Mouse (Mus musculus) induced T-regulatory cell, adult 2 months (primary cell): Measurements from ENCODE around the gene Atg4a-ps.
A peak's percentile ranks its signal among the peaks of the same experiment; 100 is the strongest.

Experiments used
- DNase-seq: peaks from one replicate; pipeline ENCODE4 v3.0.0-alpha.2; 2012; ENCODE audit warnings: low read depth

The Atg4a-ps gene

DNA sequence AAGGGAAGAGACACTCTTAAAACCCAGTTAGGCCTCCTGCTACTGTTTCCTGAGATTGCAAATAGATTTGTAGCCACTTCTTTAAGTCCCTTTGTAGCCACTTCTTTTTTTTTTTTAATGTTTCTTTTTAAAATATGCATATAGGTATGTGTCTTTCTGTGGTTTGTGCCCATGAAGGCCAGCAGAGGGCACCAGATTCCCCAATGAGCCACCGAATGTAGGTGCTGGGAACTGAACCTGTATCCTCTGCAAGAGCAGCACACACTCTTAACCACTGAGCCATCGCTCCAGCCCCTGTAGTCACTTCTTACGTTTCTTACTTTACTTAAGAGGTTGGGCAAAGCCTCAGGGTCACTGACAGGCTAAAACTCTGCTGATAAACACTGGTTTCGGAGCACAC, 19.4 kb downstream of the Atg4a-ps start:
- peak; percentile 9 for DNase-seq

DNA sequence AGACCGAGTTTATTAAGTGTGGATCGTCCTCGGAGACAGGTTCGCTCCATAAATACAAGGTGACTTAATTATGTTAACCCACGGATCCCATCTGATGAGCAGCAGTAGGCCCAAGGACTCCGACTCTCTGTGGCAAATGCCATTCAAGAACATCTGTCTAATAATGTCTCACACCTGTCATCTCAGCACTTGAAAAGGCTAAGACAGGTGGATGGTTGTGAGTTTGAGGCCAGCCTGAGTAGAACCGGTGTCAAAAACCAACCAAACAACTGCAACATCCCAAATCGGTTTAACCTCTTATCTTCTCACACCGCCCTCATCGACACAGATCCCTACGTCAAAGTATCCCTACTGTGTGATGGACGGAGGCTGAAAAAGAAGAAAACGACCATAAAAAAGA, 20.7 kb downstream of the Atg4a-ps start:
- no peak for DNase-seq

DNA sequence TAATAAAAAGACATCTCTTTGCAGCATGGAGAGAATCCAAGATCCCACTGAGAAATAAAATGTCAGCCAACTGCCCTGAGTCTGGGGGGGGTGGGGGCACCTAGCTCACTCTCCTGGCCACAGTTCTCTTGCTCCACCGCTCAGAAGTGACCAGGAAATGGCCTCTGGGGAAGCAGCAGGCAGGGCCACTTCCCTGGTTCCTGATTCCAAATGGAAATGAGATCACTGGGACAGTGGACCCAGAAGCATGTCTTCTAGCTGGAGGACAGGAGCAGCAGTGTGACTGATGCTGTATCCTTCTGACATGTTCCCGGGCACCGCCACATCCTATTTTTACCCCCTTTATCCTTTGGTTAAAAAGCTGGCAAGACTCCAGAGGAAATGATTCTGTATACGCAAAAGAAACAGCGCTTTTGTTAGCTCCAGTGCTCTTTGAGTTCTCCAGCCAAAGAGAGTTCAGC, 21.2 kb downstream of the Atg4a-ps start:
- no peak for DNase-seq

DNA sequence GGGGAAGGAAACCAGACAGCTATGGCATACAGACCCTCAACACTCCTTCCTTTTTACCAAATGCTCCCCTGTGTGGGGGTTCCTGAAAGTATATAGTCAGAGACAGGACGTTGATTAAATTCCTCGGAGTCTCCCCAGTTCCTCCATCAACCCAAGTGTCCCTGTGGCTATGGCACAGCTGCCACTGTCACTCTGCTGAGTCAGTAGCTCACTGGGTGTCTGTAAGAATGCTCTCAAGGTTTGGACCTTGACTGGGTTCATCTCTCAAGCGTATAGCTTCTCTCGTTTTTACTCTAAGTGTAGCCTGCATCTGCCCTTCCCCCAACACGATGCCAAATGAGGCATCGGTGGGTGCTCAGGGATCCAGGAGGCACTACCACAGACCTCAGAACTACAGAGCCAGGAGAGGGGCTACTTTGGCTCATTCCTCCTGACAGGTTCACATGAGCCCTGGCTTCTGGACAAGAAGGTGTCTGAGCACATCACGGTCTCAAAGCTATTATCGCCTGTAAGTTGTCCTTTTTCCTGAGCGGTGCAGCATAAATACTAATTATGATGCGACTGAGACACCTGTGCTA, 21.9 kb downstream of the Atg4a-ps start:
- no peak for DNase-seq

DNA sequence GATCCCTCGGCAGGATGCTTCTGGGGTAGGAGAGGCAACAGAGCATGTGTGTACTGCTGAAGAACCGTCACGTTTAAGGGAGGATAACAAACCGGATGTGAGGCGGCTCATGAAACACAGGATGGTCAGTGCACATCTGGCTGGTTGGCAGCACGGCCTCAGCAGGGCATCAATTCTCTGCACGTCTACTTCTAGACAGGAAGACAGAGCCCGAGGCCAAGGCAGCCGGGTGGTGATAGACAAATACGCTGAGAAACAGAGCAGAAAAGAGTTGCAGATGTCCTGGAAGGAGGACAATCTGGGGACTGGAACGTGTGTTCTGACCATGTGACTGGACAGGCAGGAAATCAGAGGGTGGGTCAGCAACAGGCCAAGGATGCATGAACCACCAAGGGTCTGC, 25.8 kb downstream of the Atg4a-ps start:
- DNase-seq, result no peak

DNA sequence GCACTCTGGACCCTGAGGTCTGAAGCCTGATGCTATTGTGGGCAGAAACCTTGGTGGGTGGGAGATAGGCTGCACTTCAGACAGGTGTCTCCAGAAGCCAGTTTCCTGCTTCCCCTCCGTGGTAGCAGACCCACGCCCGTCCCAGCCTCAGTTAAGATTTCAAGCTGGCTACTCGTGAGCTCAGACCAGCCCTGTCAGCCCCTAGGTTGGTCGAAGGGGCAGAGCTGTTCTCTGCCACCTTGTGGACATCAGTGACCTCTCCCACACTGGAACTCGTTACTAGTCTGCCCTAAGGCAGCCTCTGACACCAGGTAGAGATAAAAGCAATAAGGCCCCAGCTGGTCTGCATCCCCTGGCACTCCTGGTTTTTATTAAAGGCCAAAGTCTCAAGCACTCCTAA, 28.9 kb downstream of the Atg4a-ps start:
- no peak for DNase-seq

DNA sequence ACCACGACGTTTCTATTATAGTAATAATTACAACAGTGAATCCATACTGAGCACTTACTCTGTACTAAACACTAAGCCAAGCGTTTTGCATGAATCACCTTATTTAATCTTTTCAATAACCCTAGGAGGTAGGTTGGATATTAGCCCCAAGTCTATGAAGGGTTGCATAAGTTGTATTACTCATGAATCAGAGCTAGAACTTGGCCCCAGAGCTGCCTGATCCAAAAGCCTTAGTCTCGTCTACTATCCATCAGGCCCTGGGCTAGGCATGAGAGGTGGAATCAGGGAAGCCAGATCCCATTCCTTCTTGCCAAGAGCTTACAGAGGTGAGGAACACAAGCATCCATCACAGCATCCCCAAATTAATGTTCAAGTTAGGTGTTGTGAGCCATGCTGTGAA, 30.2 kb downstream of the Atg4a-ps start:
- no peak for DNase-seq

DNA sequence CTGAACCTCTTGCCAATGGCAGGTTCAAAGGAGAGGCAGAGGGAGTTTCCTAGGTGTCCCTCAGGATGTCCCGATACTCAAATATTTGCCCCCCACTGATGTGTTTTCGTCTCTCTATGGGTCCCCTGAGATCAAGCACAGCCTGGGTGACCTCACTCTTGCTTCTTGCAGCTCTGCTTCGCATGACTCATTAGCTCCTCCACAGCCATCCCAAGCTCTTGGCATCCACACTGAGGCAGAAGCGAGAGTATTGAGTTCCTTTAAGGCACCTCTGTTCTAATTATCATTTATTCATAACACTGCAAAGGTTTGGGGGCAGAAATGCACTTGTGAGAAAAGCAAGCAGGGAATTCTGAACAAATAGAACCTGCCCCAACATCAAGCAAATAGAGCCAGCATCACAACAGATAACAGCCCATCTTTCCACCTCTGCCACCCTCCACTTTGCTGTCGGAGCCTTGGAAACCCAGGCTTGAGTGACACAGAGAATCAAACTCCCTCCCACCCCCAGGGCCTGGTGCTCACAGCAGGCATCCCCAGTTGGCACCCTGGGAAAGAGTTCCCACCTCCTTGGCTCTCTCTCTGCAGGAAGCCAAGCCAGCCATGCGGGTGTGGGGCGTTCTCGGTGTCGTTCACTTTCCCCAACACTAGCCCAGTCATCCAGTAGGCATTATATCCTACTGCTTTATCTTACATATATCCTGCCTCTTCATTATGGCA, 33.1 kb downstream of the Atg4a-ps start:
- DNase-seq, result no peak

DNA sequence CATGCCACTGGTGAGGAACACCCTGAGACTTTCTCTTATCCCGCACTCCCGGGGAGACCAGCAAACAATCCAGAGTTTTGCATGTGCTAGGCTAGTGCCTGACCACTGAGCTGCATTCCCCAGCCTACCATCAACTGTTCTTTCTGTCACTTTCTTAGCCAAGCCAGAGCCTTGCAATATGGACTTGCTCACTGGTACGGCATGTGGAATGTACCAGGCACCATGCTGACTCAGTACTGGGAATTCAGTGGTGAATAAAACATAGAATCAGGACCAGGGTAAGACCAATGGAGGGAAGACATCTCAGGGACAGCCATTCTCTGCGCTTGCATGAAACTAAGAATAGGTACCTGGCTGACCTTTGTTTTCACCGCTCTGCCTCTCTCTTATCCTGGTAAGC, 35.6 kb downstream of the Atg4a-ps start:
- DNase-seq, result no peak

DNA sequence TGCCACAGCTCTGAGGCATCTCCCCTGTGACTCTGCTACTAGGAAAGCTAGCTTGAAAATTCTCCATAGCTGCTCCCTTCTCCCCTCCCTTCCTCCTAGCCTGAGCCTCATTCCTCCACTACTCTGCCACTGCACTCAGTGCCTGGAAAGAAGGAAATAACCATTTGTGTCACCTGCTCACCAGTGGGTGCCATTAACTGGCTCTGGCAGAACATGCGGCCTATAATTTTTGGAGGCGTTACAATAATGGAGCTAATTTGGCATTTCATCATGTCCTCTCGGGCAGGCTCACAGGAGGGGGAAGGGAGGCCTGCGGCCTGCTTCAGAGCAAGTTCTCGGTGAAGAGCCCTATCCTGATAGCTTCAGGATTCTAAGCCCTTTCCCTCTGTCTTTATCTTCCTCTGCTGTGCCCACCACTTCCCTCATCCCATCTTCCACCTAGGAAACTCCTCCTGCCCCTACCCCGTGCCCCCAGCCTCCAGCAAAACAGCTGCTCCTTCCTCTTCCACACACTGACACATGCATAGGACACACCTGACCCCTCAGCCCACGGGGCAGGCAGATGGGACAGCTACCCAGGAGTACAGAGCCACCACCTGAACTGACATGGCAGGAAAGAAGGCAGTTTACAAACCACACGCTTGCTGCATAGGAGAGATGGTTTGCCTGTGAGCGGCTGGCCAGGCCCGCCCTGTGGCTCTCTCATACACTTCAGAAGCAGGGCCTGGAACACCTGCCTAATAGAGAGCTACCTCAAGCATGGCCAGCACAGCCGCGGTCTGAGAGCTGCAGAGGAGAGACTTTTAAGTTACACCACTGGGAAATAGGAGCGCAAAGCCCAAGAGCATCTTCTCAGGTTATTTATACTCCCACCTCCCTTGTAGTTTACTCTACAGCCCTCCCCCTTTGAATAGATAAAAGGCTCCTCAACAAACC, 38.9 kb downstream of the Atg4a-ps start:
- no peak for DNase-seq

DNA sequence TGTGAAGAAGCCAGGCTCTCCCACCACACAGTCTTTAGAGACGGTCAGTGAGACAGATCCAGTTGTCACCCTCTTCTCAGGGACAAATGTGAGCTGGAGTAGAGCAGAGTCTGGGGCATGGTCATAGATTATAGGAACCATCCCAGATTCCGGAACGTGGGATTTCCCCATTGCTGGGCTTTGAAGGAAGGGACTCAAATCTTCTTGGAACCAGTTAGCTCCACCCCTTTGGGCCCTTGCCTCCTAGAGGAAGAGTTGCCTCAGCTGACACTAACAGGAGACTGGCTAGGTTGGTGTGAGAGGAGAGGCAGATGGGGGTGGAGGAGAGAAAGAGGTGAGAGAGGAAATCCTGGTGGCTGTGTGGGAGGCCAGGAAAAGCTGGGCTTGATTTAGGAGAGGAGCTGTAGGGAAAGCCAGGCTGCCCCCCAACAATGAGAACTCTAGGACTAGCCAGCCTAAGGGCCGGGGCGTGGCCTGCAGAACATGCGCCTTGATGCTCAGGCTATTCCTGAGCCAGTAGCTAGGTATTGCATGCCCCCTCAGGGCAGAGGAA, 39.7 kb downstream of the Atg4a-ps start:
- no peak for DNase-seq

DNA sequence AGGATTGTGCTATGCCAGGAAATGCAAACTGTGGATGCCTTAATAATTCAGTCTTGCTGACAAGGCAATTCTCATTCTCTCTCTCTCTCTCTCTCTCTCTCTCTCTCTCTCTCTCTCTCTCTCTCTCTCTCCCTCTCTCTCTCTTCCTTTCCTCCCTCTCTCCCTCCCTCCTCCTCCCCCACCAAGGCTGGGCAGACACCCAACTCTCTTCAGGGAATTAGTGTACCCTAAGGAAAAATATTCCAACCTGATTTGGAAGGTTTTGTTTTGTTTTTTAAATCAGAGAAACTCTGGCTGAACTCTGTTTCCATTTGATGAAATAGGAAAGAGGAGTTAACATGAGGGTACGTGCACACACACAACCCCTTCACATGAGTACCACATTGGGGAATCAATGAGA, 44.3 kb downstream of the Atg4a-ps start:
- no peak for DNase-seq

DNA sequence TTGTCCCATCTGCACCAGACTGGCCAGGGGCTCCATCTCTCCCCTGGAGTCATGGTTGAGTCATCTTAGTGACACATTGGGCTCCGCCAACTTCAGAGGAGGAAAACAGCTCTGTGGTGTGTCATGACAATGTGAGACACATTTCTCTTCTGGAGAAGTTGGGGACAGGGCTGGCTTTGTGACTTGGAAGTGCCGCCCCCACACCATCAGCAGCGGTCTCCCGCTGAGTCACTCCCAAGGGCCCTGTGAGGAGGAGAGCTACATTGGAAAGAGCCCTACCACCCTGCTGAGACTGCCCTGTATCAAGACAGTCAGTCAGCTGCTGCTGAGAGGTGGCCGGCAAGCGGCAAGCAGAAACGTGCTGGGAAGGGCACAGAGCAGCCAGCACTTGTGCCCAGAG, 44.9 kb downstream of the Atg4a-ps start:
- DNase-seq, result no peak

DNA sequence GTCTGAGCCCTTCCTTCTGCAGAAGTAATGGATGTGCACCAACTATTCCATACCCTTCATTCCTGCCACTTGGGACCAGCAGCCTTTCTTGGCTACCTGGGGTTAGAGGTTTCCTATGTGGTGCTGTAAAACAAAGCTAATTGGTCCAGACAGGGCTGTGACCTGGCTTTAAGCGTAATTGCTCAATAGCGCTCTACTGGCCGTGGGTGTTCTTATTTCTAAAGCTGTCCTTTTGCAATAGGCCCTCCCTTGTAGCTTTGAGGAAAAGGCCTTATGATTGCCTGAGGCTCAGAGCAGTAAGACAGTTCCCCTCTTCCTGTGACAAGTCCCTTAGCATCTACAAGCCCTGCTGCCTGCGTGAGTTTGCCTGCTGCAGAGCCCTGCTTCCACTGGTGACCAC, 48.3 kb downstream of the Atg4a-ps start:
- DNase-seq, result no peak

DNA sequence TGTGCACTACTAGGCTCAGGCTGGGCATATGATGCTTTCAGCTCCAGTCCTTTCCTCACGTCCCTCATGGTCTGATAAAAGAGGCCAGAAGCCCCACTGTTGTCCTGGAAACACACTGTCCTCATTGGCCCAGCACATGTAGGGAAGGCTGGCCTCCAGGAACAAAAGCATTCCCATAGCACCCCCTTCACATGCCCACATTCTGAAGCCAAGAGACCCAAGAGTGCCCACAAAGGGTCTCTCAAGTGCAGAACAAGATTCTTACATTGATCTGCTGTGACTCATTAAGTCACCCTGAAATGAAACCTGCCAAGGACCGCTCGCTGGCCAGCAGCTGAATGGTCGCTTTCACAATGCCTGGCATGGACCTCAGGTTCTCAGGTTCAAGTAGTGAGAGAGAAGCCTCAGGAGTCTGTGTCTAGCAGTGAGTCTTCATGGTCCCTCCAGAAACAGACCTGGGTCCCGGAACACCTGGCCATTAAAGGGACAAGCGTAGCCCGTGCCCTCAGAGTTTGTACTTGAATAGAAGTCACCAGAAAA, 50.5 kb downstream of the Atg4a-ps start:
- no peak for DNase-seq
